Mouse (Mus musculus) lung, postnatal 0 days (tissue): ENCODE results near the gene Gm340. TPM values are rescaled to one million over a fixed set of nuclear protein-coding genes. Genes with fewer than 3 reads are reported as not detected.
A peak's percentile ranks its signal among the peaks of the same experiment; 100 is the strongest.

Source experiments
- ATAC-seq: fragments of 200-750 bp; cut with Nextera tagmentation; 2 replicates; pipeline ENCODE4 v1.8.0; 2017; ENCODE audit warnings: moderate library complexity
- DNase-seq: peaks from one replicate; pipeline ENCODE4 v3.0.0-alpha.2; 2016; ENCODE audit warnings: low spot score
- H3K27ac ChIP-seq: fragments of 300-500 bp; sonication (generic); 2 replicates; pipeline ENCODE4 v1.5.1; 2014; ENCODE audit warnings: antibody characterized with exemption, mild to moderate bottlenecking, low read length, mixed read lengths
- H3K27me3 ChIP-seq: fragments of 300-500 bp; sonication (generic); replicated peaks from 2 replicates; pipeline ENCODE4 v1.6.1; 2014; ENCODE audit warnings: low read length, mixed read lengths; ENCODE audit not compliant: insufficient read depth
- H3K36me3 ChIP-seq: fragments of 300-500 bp; sonication (generic); 2 replicates; pipeline ENCODE4 v1.6.1; 2014; ENCODE audit warnings: low read length, mixed read lengths; ENCODE audit not compliant: insufficient read depth
- H3K4me1 ChIP-seq: fragments of 300-500 bp; sonication (generic); 2 replicates; pipeline ENCODE4 v1.6.1; 2014; ENCODE audit warnings: antibody characterized with exemption, low read depth, low read length, mixed read lengths; ENCODE audit not compliant: insufficient read depth
- H3K4me2 ChIP-seq: fragments of 300-500 bp; sonication (generic); replicated peaks from 2 replicates; pipeline ENCODE4 v1.6.1; 2014; ENCODE audit warnings: low read depth, mild to moderate bottlenecking, low read length, moderate library complexity, mixed read lengths
- H3K4me3 ChIP-seq: fragments of 300-500 bp; sonication (generic); 2 replicates; pipeline ENCODE4 v1.5.1; 2014; ENCODE audit warnings: low read depth, low read length
- H3K9ac ChIP-seq: fragments of 300-500 bp; sonication (generic); replicated peaks from 2 replicates; pipeline ENCODE4 v1.6.1; 2014; ENCODE audit warnings: low read depth, mild to moderate bottlenecking
- H3K9me3 ChIP-seq: fragments of 300-500 bp; sonication (generic); 2 replicates; pipeline ENCODE4 v1.6.1; 2016; ENCODE audit warnings: low read length, mixed read lengths
- CTCF ChIP-seq: IDR thresholded peaks from 2 replicates; pipeline ENCODE4 v1.5.1; 2016; ENCODE audit warnings: antibody characterized with exemption, mild to moderate bottlenecking
- EP300 ChIP-seq: IDR thresholded peaks from 2 replicates; pipeline ENCODE4 v1.6.1; 2016; ENCODE audit warnings: antibody characterized with exemption, mild to moderate bottlenecking, control low read depth
- WGBS: fragments of 180-500 bp; shearing (Covaris S2); extraction: QIAGEN DNeasy Blood & Tissue Kit; methylation state at CpG from one replicate; pipeline ENCODE4 v1.1.7; 2014; 5-methylcytosine and 5-hydroxymethylcytosine counted together
- polyA plus RNA-seq: library from polyadenylated mRNA; unstranded; fragments of >200 nt; fragmentation: Nextera tagmentation; extraction: Ambion mirVana; gene quantifications from 2 replicates; pipeline ENCODE4 v1.2.1, GENCODE M21; 2015

Gene Gm340
- polyA plus RNA-seq, 1 experiment from 2014 or later = 1.2 TPM

DNA sequence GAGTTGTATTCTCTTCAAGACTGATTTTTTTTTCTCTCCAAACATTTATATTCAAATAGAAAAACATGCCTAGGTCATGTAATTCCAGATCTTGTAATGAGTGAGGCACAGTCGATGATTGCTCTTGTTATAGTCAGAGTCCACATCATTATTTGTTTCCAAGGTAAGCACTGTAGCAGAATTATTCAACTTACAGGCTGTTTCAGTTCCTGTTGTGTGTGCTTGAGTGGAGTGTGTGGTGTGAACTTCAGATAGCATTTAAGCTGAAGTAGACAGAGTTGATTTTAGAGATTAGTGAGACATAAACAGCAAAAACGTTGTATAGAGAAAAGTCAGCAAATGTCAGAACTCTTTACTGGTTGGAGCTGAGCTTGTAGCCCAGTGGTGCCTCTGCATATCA lies 13.4 kb upstream of the Gm340 start:
- H3K4me1 ChIP-seq = no peaks in the 10 kb centered on the region
- DNase-seq (peak; percentile 11), ATAC-seq (no peak; the same call in 1 of the 2 replicates)
- H3K27ac ChIP-seq = no peak overlapping the region
- no peak overlapping the region for H3K4me2 ChIP-seq
- TF ChIP-seq EP300 = no peak
- no peak for TF ChIP-seq CTCF
- H3K9ac ChIP-seq = no peak overlapping the region
- H3K9me3 ChIP-seq = no peaks in the 10 kb centered on the region
- H3K27me3 ChIP-seq = no peaks in the 10 kb centered on the region
- H3K4me3 ChIP-seq = no peak overlapping the region
- no peaks in the 10 kb centered on the region for H3K36me3 ChIP-seq
- 26% methylated on average over 2 of the region's 2 CpGs for WGBS

DNA sequence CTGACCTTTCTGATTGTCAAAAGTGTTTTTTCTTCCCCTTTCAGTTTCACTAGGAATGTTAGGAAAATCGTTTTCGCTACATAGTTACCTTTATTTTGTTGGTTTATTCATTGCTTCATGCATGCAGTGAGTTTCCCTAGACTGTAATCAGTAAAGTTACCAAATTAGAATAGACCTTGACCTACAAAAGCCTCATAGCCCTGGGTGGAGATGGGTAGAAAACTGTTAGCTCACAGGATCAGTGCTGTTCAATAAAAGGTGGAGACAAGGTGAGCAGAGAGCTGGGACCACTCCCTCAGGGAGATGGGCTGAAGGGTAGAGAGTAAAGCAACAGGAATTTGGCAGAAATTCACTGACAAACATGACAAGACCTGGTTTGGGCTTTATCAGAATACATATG lies 8.5 kb upstream of the Gm340 start:
- no peaks in the 10 kb centered on the region for H3K9me3 ChIP-seq
- H3K4me2 ChIP-seq = no peak overlapping the region
- DNase-seq = no peak
- H3K4me1 ChIP-seq = no peaks in the 10 kb centered on the region
- H3K27me3 ChIP-seq = no peaks in the 10 kb centered on the region
- 89% methylated on average over 2 of the region's 2 CpGs for WGBS
- TF ChIP-seq EP300 (no peak), CTCF (no peak)
- no peak overlapping the region for H3K9ac ChIP-seq
- H3K36me3 ChIP-seq = no peaks in the 10 kb centered on the region
- H3K27ac ChIP-seq = no peak overlapping the region
- ATAC-seq = no peak
- H3K4me3 ChIP-seq = no peak overlapping the region

DNA sequence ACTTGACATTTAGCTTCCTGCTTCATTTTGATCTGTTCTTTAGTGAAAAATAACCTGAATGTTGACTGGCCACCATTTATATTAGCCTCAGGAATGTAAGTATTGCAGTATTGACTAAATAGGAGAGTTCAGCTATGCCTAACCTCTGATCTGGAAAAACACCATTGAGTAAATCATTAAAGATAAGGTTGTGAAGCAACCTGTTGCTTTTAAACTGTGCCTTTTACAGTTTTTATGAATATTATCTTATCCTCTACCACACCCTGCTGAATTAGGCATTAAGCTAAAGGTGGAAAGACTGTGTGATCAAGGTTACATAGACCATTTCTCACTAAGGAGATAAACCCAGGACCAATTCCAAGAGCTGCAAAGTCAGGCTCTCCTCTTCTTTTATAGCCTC lies 4.6 kb upstream of the Gm340 start:
- Histone ChIP-seq H3K4me1 (no peaks in the 10 kb centered on the region), H3K4me3 (no peak overlapping the region), H3K4me2 (no peak overlapping the region), H3K36me3 (peaks cover 8% of the 10 kb centered on the region), H3K9me3 (no peaks in the 10 kb centered on the region), H3K27me3 (no peaks in the 10 kb centered on the region), H3K9ac (no peak overlapping the region), H3K27ac (no peak overlapping the region)
- no peak for ATAC-seq
- TF ChIP-seq EP300 (no peak), CTCF (no peak)
- DNase-seq = no peak

DNA sequence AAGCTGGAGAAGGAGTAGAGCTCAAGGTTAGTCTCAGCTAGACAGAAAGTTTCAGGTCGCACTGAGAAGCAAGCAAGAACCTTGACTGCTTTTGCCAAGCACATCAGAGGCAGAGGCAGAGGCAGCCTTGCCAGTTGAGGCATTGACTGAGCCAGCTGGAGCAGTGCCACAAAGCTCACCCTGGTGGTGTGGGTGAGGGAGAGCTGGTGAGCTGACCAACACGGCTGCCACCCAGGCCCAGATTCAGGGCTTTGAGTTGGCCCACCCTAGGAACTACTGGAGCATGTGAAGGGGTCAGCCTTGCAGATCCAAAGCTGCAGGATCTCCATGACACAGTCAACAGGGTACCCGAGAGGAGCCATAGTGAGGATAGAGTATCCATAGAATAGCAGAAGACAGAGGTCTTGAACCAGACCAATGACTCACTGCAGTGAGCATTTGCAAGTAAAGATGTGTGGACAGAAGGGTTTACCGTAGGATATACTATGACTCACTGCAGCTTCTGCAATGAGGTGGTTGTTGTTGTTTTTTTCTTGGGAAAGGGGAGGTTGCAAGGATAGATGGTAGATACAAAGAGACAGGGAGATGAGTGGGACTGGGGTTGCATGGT lies 2.8 kb upstream of the Gm340 start:
- Histone ChIP-seq H3K4me1 (no peaks in the 10 kb centered on the region), H3K9me3 (no peaks in the 10 kb centered on the region), H3K4me3 (no peak overlapping the region), H3K36me3 (peaks cover 15% of the 10 kb centered on the region), H3K27me3 (no peaks in the 10 kb centered on the region), H3K9ac (no peak overlapping the region), H3K4me2 (no peak overlapping the region), H3K27ac (no peak overlapping the region)
- no peak for TF ChIP-seq EP300
- TF ChIP-seq CTCF = no peak
- DNase-seq (no peak), ATAC-seq (no peak)
- WGBS = 76% methylated on average over 4 of the region's 4 CpGs

DNA sequence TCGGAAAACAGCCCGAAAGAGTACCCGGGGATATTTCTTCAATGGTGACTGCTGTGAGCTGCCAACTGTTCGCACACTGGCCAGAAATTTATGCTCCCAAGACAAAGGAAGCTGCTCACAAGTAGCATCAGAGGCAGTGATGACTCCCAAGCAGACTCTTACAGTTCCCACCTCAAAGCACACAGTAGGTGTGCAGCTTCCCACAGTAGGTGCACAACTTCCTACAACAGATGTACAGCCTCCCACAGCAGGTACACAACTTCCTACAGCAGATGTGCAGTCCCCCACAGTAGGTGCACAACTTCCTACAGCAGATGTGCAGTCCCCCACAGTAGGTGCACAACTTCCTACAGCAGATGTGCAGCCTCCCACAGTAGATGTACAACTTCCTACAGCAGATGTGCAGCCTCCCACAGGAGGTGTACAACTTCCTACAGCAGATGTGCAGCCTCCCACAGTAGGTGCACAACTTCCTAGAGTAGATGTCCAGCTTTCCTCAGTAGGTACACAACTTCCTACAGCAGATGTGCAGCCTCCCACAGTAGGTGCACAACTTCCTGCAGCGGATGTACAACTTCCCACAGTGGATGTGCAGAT lies 846 bp downstream of the Gm340 start:
- no peaks in the 10 kb centered on the region for H3K9me3 ChIP-seq
- DNase-seq = no peak
- H3K4me3 ChIP-seq = no peak overlapping the region
- peaks cover 18% of the 10 kb centered on the region for H3K36me3 ChIP-seq
- H3K27me3 ChIP-seq = no peaks in the 10 kb centered on the region
- TF ChIP-seq EP300 (no peak), CTCF (no peak)
- H3K27ac ChIP-seq = no peak overlapping the region
- 95% methylated on average over 5 of the region's 5 CpGs for WGBS
- no peak for ATAC-seq
- no peak overlapping the region for H3K4me2 ChIP-seq
- H3K4me1 ChIP-seq = no peaks in the 10 kb centered on the region
- H3K9ac ChIP-seq = no peak overlapping the region

DNA sequence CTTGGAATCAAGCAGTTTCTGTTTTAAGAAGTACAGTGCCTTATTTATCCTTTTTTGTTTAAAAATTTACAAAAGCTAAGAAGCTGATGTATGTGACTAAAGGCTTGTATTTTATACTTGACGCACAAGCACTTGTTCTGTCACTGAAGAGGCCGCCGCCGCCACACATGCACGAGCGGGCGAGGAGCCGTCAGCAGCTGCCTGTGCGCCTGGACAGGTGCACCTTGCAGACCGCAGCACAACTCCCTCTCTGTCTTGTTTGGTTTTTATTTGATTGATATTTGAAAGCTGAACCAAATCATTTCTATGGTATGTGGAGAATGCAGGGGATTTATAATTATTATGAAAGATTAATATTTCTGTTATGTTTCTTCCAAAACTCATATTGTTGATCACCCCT lies 4.6 kb downstream of the Gm340 start:
- Histone ChIP-seq H3K27ac (no peak overlapping the region), H3K4me1 (no peaks in the 10 kb centered on the region), H3K9me3 (no peaks in the 10 kb centered on the region), H3K36me3 (peaks cover 18% of the 10 kb centered on the region), H3K27me3 (no peaks in the 10 kb centered on the region), H3K4me3 (no peak overlapping the region), H3K4me2 (no peak overlapping the region), H3K9ac (no peak overlapping the region)
- ATAC-seq = no peak
- no peak for TF ChIP-seq CTCF
- no peak for TF ChIP-seq EP300
- 80% methylated on average over 10 of the region's 10 CpGs for WGBS
- DNase-seq = no peak
